Comparison of ENCODE assay signal across 14 mouse cellular contexts in genomic region chr1:76001124-76001523, GRCm38 (mm10).
DNase-seq lines count a peak whose midpoint lies in the region; ATAC-seq and TF ChIP-seq lines count a peak whose summit lies in the region.
"Had no signal": no experiment of that assay in that cellular context is flagged by ENCODE, and none has a peak within 500 bp of the region (broad histone marks: within the 10 kb centered on the region; RNA-seq: fewer than 3 reads in every experiment).

No protein-coding gene starts in this region.

- H3K4me1 ChIP-seq in midbrain, embryonic 15.5 days: no peaks in the 10 kb centered on the region
- no peaks in the 10 kb centered on the region for H3K4me1 ChIP-seq in lung, adult 2 months (ENCODE audit: control insufficient read depth, insufficient read depth, low read length)
- H3K4me1 ChIP-seq: forebrain, embryonic 12.5 days; limb, embryonic 15.5 days had no signal

- H3K9ac ChIP-seq in midbrain, embryonic 15.5 days: no peak overlapping the region
- H3K9ac ChIP-seq: forebrain, embryonic 12.5 days; heart, embryonic 15.5 days; limb, embryonic 15.5 days had no signal

- H3K4me2 ChIP-seq in midbrain, embryonic 15.5 days: peak overlapping the region; percentile 22; the same call in 1 of the 2 replicates
- H3K4me2 ChIP-seq: forebrain, embryonic 12.5 days; heart, embryonic 15.5 days; limb, embryonic 15.5 days had no signal

- H3K4me3 ChIP-seq in midbrain, embryonic 15.5 days: no peak overlapping the region
- H3K4me3 ChIP-seq in lung, adult 2 months (replicated peaks; ENCODE audit: extremely low read depth, low read depth, low read length): no peak overlapping the region
- H3K4me3 ChIP-seq: forebrain, embryonic 12.5 days; heart, embryonic 15.5 days; limb, embryonic 15.5 days had no signal

- WGBS in midbrain, embryonic 15.5 days: 55% methylated on average over 9 of the region's 9 CpGs
- 85% methylated on average over 9 of the region's 9 CpGs for WGBS in lung, adult 2 months

- H3K36me3 ChIP-seq in midbrain, embryonic 15.5 days (replicated peaks): no peaks in the 10 kb centered on the region
- H3K36me3 ChIP-seq: forebrain, embryonic 12.5 days; heart, embryonic 15.5 days; limb, embryonic 15.5 days had no signal

- H3K27me3 ChIP-seq in midbrain, embryonic 15.5 days (replicated peaks): no peaks in the 10 kb centered on the region
- H3K27me3 ChIP-seq: forebrain, embryonic 12.5 days; heart, embryonic 15.5 days; limb, embryonic 15.5 days had no signal

- peak; percentile 67 for ATAC-seq in frontal cortex, adult (ENCODE audit: low TSS enrichment)
- ATAC-seq in midbrain, embryonic 15.5 days (replicated peaks): peak; percentile 45

- no peaks in the 10 kb centered on the region for H3K9me3 ChIP-seq in midbrain, embryonic 15.5 days
- H3K9me3 ChIP-seq: forebrain, embryonic 12.5 days; heart, embryonic 15.5 days; limb, embryonic 15.5 days had no signal

- peak overlapping the region; percentile 54 for H3K27ac ChIP-seq in midbrain, embryonic 15.5 days
- H3K27ac ChIP-seq: forebrain, embryonic 12.5 days; heart, embryonic 15.5 days; limb, embryonic 15.5 days; macrophage; stomach, postnatal 0 days had no signal

- TF ChIP-seq CTCF in lung, adult 2 months (IDR thresholded peaks at IDR 0.05; ENCODE audit: insufficient read depth, low read length): no peak

- DNase-seq in frontal cortex, postnatal 14 days (ENCODE audit: low spot score in 2 of 2): no peak
- DNase-seq in adrenal gland, postnatal 14 days: peak; percentile 29
- DNase-seq in cerebellum, postnatal 25 days: peak; percentile 68 to 80
- no peak for DNase-seq in embryo, embryonic 9.5 days (ENCODE audit: extremely low spot score)
- DNase-seq in urinary bladder, postnatal 4 days (ENCODE audit: low spot score in 2 of 2): no peak
- no peak for DNase-seq in lung, adult 2 months
- DNase-seq: B cell, adult 2 months had no signal

- no peak for TF ChIP-seq POLR2A in lung, adult 2 months (IDR thresholded peaks at IDR 0.05; ENCODE audit: borderline replicate concordance, extremely low read depth, low read depth, low read length)

Comparison
In these comparisons a context has a peak if more than half of its experiments do, and no peak if none do; other contexts are left out.
1. DNase-seq: peak in adrenal gland, postnatal 14 days (single experiment) and cerebellum, postnatal 25 days (2 of 2); none in frontal cortex, postnatal 14 days (0 of 2), embryo, embryonic 9.5 days (single experiment), urinary bladder, postnatal 4 days (0 of 2) and lung, adult 2 months (single experiment).